Mouse (Mus musculus): ENCODE results near the gene Slc35e1.
A peak's percentile ranks its signal among the peaks of the same experiment; 100 is the strongest.

Slc35e1 gene

DNA sequence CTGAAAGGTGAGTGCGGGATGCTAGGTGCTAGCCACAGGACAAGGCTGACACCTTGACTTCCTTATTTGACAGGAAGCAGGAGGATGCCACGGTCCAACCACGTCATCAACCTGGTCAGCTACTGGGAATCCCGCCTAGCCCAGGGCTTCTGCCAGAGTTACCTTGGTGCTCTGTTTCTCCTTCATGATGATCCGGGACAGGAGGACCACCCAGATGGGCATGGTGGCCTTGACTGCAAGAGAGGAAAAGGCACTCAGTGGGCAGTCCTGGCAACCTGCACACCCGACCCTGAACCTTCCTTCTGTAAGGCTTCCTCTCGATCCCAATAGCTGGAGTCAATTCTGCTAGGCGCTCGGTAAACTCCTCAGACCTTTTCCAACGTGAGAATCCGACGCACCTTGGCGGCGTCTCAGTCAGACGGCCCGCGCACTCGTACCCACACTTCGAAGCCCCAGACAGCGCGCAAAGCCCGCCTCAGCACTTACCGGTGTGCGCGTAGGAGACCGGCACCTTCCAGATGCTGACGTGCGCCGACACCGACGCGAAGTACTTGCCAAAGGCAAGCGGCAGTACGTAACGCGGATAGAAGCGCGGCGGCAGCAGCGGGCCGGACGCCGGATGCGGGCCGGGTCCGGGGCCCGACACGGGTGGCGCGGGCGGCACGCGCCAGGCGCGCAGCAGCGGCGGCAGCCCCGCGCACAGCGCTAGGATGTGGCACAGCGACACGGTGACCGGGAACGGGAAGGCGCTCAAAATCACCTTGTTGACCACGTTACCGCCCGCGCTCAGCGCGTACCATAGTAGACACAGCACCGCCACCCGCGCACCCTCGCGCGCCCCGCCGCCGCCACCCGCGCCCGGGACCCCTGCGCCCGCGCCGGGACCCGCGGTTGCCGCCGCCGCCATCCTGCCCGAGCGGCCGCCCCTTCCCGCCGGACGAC lies at the start of gene Slc35e1:
Gene Slc35e1, minus strand, starts transcription at position 935 of the 942 bp plus-strand sequence.
- no peak for DNase-seq (ENCODE audit: low read depth, low spot score)

DNA sequence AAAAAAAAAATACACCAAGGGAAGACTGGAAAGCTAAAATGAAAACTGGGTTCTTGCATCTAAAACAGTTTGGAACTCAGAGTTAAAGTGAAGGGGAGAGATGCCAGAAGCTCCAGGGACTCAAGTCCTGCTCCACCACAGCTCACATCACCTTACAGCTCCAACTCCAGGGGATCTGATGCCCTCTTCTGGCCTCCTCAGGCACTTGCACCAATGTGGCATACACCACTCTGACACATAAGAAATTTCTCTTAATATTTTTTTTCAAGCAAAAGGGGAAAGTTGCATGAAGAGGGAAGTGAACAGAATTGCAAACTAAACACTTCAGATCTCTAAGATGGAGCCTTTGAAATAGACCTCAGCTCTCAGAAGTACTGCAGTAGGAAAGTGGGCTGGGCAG lies 46.8 kb upstream of the Slc35e1 start:
- no peak for DNase-seq (ENCODE audit: low read depth, low spot score)

DNA sequence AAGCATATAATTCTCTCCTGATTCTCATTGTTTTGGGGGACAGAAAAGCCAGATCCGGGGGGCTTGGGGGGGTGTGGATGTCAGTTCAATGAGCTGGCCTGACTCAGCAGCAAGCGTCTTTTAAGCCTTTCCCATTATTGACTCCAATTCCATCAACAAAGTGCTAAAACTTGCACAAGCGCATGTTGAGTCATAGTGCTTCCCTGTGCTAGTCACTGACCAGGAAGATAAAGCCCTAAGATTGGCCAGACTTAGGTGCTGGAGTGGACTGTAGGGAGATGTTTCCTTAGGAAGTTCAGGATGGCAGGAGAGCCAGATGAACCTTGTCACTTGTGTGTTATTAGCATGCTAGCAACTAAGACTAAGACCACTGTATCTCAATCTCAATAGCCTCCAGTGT lies 42.5 kb upstream of the Slc35e1 start:
- DNase-seq (ENCODE audit: low read depth, low spot score): no peak

DNA sequence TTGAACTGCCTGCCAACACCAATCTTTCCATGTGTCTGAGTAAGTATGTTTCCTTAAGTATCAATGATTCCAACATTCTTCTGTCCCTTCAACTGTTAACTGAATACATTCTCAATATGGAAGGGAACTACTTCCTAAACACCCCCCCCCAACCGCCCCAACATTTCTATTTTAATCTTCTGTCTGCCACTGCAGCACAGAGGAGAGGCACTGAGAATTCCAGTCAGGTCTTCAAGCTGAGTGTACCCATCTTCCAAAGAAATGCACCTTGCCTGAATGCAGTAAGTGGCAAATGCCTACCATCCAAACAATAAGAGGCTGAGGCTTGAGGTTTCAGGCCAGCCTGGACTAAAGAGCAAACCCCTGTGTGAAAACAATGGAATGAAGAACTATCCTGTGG lies 39.7 kb upstream of the Slc35e1 start:
- DNase-seq (ENCODE audit: low read depth, low spot score): no peak

DNA sequence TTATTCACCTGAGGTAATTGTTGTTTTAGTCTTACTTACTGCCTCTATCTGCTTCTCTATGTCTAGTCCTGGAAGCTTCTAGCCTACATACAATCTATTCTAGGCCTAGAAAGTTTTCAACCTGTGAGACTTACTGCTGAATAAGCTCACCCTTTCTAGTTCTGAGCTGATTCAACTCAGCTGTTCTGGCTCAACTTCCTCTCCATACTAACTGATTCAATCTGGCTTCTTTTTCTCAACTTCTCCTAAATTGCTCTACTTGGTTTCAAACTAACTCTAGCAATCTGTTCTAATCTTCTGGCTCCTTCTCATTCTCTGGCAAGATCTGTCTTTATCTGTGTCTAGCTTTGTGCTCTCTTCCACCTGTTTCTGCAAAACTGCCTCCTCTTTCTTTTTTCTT lies 29.5 kb upstream of the Slc35e1 start:
- no peak for DNase-seq (ENCODE audit: low read depth, low spot score)

DNA sequence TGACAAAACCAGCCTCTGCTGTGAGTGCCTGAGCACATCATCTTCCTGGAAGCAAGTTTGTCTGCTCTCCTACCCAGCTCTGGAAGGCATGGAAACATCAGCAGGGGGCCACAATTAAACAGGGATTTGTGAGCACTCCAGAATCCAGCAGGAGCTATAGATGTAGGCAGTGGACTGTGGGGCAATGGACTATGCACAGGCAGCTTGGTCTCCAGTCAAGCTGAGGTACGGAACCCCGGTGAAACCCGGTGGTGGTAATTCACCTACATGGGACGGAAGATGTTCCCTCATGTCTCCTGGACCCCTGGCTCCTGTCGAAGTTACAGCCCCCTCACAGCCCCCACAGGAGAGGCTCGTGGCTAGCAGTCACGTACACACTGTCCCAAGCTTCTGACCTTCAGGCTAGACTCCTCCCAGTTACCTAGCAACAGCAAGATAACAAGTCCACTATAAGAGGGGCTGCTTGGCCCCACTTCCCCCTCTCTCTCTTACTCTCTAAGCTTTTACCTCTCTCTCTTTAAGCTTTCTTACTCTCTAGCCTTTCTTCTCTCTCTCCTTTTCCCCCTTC lies 25.1 kb upstream of the Slc35e1 start:
- no peak for DNase-seq (ENCODE audit: low read depth, low spot score)

DNA sequence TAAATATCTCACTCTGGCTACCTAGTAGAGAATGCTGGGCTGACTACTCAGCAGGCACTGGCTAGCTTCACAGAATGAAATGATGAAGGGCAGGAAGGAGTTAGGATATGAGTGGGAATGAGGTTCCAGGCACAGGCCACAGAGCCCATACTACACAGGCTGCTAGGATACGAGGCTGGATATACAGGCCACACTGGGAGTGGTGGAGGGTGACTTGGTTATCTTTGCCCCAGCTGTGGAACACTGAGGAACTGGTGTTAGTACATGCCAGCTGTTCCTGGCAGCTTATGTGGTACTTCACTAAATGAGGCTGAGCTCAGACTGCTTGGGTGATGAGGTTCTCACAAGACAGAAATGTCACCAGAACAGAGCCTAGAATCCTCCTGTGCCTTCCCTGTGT lies 20.7 kb upstream of the Slc35e1 start:
- DNase-seq (ENCODE audit: low read depth, low spot score): no peak

DNA sequence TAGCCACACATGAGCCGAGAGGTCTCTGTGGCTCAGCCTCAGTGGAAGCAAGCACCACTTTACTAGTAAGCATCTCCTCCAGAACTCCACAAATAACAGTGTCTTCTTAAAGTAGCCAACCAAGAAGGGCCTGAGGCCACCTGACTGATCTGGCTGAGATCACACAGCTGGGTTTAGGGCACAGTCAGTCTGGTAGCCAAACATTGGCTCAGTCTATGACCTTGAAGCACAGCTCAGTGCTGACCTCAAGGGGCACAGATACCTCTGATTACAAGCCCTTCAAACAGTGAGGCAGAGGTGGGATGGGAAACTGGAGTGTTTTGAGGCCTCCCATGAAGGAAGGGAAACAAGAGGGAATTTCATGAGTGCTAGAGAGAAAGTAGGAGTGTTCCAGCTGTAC lies 20.2 kb upstream of the Slc35e1 start:
- no peak for DNase-seq (ENCODE audit: low read depth, low spot score)

DNA sequence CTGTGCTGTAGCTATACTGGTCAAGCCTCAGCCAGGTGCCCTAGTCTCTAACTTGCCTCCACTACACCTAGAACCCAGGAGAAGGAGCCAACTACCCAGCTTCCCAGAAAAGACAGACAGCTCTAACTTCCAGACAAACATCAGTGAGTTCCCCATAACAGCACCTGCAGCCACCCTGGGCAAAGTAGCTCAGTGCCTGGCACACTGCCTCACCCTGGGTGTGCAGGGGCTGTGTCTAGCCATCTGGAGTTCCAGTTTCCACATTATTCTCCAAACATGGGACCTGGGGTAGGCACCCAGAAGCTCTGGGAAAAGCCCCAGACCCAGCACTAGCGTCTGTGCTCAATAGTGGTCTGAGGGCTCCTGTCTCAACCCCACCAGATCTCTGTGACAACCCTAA lies 15.1 kb upstream of the Slc35e1 start:
- DNase-seq (ENCODE audit: low read depth, low spot score): no peak

DNA sequence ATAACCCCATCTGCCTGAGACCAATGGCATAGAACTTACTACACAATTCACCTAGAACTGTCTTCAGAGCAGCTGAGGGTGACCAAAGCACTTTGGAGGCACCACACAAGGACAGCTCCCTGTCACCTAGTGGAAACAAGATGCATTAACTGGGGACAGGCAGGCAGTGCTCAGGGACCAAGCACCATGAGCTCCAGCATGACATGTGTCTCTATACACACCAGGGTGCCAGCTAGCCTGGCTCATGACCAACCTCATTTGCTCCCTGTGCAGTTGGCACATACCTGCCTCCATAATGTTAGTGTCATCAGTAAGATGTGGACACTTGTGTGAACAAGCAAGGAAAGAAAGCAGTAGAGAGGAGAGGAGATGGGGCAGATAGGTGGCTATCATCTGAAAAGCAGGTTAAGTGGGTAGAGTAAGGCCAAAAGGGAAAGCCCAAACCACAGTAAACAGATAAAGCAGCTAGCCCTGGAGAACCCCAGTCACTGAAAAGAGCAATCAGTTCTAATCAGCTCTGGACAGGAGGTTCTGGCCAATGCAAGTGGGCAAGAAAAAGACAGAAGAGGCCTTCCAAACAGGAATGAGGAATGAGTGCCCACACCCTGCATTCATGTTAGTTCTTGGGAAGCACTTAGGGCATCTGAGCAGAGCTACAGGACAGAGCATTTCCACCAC lies 12.4 kb upstream of the Slc35e1 start:
- no peak for DNase-seq (ENCODE audit: low read depth, low spot score)

DNA sequence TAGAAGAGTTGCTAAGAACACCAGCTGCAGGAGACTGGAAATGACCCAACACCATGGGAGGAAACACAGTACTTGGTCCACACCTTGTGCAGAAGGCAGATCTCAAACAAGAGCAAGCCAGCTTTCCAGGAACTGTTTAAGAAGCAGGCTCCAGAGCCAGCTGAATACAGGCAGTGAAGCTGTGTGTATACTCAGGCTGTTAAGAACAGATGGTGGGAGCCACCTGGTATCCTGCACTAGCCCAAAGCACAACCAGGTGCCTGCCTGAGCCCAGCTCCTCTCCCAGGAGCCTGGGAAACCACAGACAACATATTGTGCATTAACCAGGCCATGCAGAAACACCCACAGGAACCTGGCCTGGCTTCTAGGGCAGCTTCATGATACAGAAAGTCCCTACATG lies 11.7 kb upstream of the Slc35e1 start:
- DNase-seq (ENCODE audit: low read depth, low spot score): no peak

DNA sequence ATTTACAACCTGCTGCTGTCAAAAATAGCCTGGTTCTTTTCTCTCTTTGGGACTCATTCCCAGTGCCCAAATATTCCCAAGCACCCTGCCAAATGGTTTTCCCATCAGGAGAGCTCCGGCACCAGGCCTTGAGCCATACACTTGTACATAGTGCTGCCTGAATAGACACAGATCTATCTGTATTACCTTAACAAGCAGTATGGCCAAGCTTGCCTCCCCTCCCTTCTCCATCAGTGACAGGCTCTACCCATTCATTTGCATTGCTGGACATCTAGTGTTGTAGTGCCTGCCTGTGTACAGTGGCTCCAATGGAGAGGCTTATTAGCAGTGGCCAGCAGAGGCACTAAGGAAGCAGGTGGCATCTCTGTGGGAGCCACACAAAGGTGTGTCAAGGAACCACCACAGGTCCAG lies 8.1 kb upstream of the Slc35e1 start:
- no peak for DNase-seq (ENCODE audit: low read depth, low spot score)

DNA sequence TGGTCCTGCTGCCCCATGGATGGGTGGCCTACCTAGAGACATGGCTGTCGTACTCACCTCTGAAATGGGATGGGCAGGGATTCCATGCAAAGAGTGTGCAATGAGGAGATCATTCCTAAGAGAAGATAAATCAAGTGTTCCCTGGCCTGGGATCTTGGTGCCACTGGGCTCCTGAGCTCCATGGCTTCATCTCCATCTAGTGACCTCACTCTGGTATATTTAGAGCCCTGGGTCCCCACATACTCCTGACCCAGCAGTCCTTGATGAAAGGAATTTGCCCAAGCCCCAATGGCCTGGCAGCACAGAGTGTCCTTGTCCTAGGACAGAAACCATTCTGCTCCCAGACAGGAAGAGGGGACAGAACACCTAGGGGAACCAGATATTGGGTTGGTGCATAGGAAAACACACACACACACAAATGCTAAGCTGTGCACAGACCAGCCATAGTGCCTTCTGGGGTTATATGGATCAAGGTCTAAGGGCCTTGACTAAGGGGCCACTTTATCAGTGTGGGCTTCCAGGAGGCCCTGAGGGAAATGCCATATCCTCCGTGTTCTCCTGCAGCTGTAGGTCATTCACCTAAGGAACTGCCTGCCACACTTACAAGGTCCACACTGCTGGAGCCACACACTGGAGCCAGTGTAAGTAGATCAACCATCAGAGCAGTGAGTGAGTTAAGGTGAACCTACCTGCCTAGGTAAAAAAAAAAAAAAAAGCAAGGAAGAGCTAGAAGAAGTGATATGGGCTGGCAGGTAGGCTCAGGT lies 7.3 kb upstream of the Slc35e1 start:
- DNase-seq (ENCODE audit: low read depth, low spot score): no peak

DNA sequence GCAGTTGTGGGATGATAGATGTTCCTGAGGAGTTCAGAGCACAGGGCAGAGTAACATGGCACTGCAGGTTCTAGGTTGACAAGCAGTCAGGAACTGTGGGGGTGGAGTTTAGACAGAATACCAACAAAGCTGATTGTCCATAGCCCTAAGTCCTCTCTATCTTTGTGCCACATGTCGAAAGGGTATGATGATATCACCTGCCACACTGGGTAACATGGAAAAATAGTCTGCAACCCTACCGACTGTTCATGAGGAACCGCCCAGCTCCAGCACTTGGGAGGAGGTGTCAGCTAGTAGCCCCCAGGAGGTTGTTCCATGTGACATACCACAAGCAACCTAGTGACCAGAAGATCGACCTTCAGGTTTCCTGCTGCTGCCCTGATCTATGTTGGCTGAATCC lies 6.1 kb upstream of the Slc35e1 start:
- no peak for DNase-seq (ENCODE audit: low read depth, low spot score)

DNA sequence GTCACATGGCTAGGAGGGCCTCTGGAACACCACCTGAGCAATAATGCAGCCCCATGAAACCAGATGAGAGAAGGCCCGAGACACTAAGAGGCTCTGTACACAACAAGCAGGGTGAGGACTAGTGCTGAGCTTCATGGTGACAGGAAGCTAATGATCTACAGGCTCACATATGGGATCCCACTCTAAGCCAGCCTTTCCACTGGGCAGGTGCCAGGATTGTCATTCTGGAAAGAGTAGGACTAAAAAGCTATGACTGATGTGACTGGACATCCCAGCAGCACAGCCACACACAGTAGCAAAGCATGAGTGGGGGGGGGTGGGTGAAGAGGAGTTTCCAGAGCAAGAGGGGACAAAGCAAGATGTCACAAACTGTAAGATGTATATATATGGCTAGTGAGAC lies 5.5 kb upstream of the Slc35e1 start:
- no peak for DNase-seq (ENCODE audit: low read depth, low spot score)

DNA sequence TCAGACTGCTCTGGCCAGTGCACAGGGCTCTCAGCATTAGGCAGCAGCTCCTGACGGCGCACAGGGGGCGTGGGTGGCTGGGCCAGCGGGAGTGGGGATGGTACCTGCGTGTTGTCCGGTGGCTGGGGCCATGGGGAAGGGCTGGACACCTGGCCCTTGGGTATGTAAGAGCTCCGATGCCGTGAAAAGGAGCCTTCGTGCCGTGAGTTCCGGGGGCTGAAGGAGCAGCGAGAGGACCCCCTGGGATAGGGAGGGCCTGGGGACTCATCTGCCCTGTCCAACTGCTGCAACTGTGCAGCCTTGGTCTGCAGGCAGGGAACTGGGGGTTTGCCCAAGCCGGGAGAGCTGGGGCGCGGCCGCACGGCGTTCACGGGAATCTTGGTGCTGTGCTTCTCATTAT lies 3.8 kb upstream of the Slc35e1 start:
- no peak for DNase-seq (ENCODE audit: low read depth, low spot score)

DNA sequence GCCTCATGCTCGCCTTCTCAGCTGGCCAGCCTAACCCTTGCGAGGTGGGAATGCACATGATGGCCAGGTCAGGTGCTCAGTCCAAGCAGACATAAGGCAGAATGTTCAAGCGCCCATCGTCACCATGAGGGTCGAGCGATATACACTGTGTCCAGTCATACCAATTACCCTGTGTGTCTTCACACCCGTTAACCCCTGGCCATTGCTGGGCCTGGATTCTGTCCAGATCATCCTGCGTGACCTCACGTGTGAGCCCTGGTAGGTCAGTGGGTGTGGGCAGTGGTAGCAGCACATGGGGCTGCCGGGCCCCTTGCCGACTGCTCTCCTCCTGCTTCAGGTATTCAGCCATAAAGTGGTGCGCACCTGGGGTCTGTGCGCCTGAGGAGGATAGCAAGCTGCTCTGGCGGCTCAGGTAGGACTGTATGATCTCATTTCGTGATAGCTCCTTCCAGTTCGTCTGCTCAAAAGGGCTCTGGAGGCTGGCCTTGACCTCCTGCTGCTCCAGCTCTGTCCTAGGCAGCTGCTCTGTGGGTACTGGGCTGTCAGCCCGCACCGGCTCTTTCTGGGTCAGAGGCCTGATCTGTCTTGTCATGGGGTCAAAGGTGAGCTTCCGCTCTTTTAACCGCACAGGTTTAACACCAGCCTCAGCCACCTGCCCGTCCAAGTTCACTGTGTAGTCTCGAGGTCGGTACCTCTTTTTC lies 3.1 kb upstream of the Slc35e1 start:
- DNase-seq (ENCODE audit: low read depth, low spot score): no peak

DNA sequence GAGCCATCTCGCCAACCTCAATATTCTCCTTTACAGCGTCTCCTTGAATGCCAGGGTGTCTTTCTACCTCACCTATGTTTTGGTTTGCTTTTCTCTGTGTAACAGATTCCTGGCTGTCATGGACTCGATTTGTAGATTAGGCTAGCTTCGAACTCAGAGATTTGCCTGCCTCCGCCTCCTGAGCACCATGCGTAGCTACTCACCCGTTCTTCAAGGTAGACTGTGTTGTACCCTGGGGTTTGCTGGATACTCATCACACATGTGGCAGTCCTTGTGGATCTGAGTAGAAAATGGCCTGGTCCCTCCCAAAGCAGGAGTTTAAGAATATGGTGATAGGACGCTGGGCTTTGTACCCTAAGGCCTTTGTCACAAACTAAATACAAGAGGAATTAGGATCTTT lies 967 bp upstream of the Slc35e1 start:
- DNase-seq (ENCODE audit: low read depth, low spot score): no peak

DNA sequence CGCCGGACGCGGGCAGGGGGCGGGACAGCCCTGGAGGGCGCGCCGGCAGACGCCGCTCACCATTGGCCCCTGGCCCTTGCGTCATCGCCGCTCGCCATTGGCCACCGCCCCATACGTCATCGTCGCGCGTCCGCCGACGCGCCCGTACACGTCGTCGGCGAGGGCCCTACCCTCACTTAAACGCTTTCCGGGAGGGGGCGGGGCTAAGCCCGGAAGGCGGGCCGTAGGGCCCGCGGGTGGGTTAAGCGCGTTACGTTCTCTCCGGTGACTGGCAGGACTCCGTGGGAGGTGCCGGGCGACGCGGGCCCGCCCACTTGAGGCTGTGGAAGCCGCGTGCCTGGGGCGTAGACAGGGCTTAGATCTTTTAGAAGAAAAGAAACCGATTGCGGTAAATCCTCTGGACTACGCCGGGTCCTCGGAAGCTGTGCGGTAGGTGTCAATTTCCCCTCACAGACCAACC lies 238 bp upstream of the Slc35e1 start:
- peak; percentile 99 for DNase-seq (ENCODE audit: low read depth, low spot score)

DNA sequence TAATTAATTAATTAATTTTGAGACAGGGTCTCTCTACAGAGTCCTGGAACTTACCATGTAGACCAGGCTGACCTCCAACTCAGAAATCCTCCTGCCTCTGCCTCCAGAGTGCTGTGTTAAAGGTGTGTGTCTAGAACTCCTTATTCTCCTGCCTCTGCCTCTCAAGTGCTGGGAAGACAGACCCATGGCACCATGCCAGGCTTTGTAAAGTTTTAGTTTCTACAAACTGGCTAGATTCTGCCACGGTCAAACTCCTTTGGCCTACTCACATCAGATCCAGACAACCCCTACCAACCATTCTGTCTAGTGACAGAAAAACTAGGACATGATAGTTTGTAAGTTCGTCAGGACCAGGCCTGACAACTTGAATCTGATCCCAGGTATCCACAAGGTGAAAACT lies 1.4 kb downstream of the Slc35e1 start:
- DNase-seq (ENCODE audit: low read depth, low spot score): no peak

DNA sequence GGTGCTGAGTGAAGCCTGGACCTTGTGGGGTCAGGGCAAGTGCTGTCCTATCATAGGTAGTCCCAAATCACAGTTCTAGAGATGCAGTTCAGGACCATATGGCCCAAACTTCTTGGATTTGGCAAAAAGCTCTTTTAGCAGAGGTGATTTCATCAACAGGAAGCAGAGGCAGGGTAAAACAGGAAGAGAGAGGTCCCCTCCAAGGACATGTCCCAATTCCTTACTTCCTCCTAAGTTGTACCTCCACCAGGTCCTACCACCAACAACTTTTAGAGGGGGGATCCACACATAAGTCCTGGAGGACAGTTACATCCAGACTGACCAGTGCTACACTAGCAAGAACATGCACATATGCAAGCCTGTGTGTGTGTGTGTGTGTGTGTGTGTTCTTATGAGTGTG lies 5.4 kb downstream of the Slc35e1 start:
- DNase-seq (ENCODE audit: low read depth, low spot score): no peak

Measured in embryo, embryonic 11.5 days (tissue).